Mouse (Mus musculus) lung, embryonic 16.5 days (tissue): ENCODE results near the gene BC030500. TPM values are rescaled to one million over a fixed set of nuclear protein-coding genes. Genes with fewer than 3 reads are reported as not detected.

Experiments used
- ATAC-seq: fragments of 200-750 bp; cut with Nextera tagmentation; 2 replicates; pipeline ENCODE4 v1.8.0; 2017; ENCODE audit warnings: low read depth, mild to moderate bottlenecking, moderate library complexity
- H3K27ac ChIP-seq: fragments of 300-500 bp; sonication (generic); 2 replicates; pipeline ENCODE4 v1.5.1; 2014; ENCODE audit warnings: mild to moderate bottlenecking, control low read depth, low read length
- H3K27me3 ChIP-seq: fragments of 300-500 bp; sonication (generic); 2 replicates; pipeline ENCODE4 v1.6.1; 2014; ENCODE audit warnings: low read depth, low read length, mixed read lengths; ENCODE audit not compliant: control insufficient read depth, insufficient read depth
- H3K36me3 ChIP-seq: fragments of 300-500 bp; sonication (generic); 2 replicates; pipeline ENCODE4 v1.6.1; 2014; ENCODE audit warnings: low read length; ENCODE audit not compliant: control insufficient read depth, insufficient read depth
- H3K4me1 ChIP-seq: fragments of 300-500 bp; sonication (generic); replicated peaks from 2 replicates; pipeline ENCODE4 v1.6.1; 2014; ENCODE audit warnings: low read length, mixed read lengths; ENCODE audit not compliant: control insufficient read depth, insufficient read depth
- H3K4me2 ChIP-seq: fragments of 300-500 bp; sonication (generic); 2 replicates; pipeline ENCODE4 v1.6.1; 2014; ENCODE audit warnings: low read depth, low read length, control low read depth
- H3K4me3 ChIP-seq: fragments of 300-500 bp; sonication (generic); 2 replicates; pipeline ENCODE4 v1.5.1; 2014; ENCODE audit warnings: mild to moderate bottlenecking, low read length, control low read depth
- H3K9ac ChIP-seq: fragments of 300-500 bp; sonication (generic); 2 replicates; pipeline ENCODE4 v1.6.1; 2014; ENCODE audit warnings: low read length, control low read depth
- H3K9me3 ChIP-seq: fragments of 300-500 bp; sonication (generic); 2 replicates; pipeline ENCODE4 v1.6.1; 2016; ENCODE audit warnings: low read length; ENCODE audit not compliant: control insufficient read depth
- WGBS: fragments of 180-500 bp; shearing (Covaris S2); extraction: QIAGEN DNeasy Blood & Tissue Kit; methylation state at CpG from one replicate; pipeline ENCODE4 v1.1.7; 2014; 5-methylcytosine and 5-hydroxymethylcytosine counted together
- polyA plus RNA-seq: library from polyadenylated mRNA; unstranded; fragments of >200 nt; fragmentation: Nextera tagmentation; extraction: Ambion mirVana; gene quantifications from 2 replicates; pipeline ENCODE4 v1.2.1, GENCODE M21; 2015

BC030500 gene
- 0.39 and 0.60 TPM in 2 replicates for polyA plus RNA-seq

DNA sequence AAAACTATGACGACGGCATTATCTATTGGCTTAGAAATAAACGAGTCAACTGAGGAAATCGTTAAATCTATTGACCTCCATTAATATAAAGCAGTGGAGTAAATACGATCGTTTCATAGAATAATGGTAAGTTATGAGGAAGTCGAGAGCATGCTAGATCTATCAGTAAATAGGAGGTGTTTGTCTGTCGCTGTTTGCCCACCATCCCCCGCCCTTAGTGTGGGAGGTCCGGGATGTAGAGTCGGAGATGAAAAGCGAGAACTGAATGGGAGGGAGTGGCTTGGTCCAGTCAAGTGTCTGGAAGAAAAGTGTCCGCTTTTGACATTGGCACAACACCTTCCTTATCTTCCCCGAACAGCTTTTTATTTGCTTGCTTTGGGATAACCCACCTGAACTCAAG lies at the start of gene BC030500:
Gene BC030500 (plus strand): TSS at position 79 of the 400 bp plus-strand sequence.
- Histone ChIP-seq H3K9ac (peak within 1 kb of the TSS; percentile 46), H3K27ac (no peak within 1 kb of the TSS), H3K36me3 (no peaks in the 10 kb centered on the region), H3K4me3 (peak within 1 kb of the TSS; percentile 53), H3K9me3 (no peaks in the 10 kb centered on the region), H3K4me2 (peak within 1 kb of the TSS; percentile 92), H3K27me3 (peaks cover 7% of the 10 kb centered on the region), H3K4me1 (peaks cover 7% of the 10 kb centered on the region; the same call in 1 of the 2 replicates)
- 4% methylated on average over 14 of the region's 14 CpGs for WGBS
- ATAC-seq: no peak

DNA sequence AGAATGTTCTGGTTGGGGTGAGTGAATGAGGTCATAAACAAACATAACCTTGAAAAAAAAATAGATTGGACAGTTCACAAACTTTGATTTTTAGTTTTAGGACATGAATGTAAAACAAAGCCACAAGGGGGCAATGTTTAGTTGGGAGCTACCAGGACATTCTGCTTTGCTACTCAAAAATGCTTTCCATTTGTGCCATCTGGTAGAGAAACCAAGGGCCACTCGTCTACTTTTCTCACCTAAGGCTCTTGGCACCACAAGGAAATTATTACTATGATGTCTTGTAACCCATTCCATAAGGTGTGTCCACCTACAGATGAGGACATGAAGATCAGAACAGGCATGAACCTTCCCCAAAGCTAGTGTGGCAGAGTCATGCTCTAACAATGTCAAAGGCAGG lies 25.1 kb upstream of the BC030500 start:
- WGBS: 0% methylated on average over 1 of the region's 1 CpGs
- Histone ChIP-seq H3K36me3 (no peaks in the 10 kb centered on the region), H3K4me2 (no peak overlapping the region), H3K27me3 (no peaks in the 10 kb centered on the region), H3K9ac (no peak overlapping the region), H3K9me3 (no peaks in the 10 kb centered on the region), H3K4me1 (no peaks in the 10 kb centered on the region), H3K27ac (no peak overlapping the region), H3K4me3 (no peak overlapping the region)
- no peak for ATAC-seq

DNA sequence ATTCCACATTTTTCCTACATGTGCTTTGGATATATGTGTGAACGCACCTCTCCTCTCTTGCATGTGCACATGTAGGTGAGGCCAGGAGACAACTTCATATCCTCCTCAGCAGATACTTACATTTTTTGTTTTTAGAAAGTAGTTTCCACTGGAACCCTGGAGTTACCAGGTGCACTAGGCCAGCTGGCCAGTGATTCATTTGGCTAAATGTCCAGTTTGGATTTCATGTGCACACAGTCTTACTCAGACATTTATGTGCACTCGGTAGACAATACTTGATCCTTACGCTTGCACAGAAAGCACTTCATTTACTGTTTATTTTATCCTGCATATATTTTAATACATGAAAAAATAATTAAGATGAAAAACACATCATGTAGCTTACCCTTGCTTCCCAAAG lies 21.0 kb upstream of the BC030500 start:
- no peaks in the 10 kb centered on the region for H3K9me3 ChIP-seq
- 88% methylated on average over 3 of the region's 3 CpGs for WGBS
- H3K9ac ChIP-seq: no peak overlapping the region
- H3K27ac ChIP-seq: no peak overlapping the region
- H3K4me3 ChIP-seq: no peak overlapping the region
- ATAC-seq: no peak
- H3K4me2 ChIP-seq: no peak overlapping the region
- H3K27me3 ChIP-seq: no peaks in the 10 kb centered on the region
- no peaks in the 10 kb centered on the region for H3K36me3 ChIP-seq
- no peaks in the 10 kb centered on the region for H3K4me1 ChIP-seq

DNA sequence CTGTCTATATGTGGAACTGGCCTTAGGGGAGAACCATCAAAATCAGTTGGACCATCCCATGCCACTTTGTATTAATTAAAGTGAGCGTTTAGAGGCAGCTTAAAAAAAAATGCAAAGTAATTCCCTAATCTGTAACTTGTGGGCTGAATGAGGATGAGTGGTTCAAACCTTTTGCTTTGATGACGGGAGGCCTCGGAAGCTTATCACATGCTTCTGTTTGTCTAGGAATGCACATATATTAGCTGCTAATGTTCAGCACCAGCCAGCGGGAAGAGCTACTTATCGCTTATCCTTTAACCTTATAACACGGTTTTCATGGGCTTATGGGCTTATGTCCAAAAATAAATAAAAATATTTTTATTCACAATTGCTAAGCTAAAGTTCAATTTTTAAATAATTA lies 15.6 kb upstream of the BC030500 start:
- H3K4me2 ChIP-seq: no peak overlapping the region
- ATAC-seq: no peak
- no peak overlapping the region for H3K4me3 ChIP-seq
- H3K27ac ChIP-seq: no peak overlapping the region
- no peak overlapping the region for H3K9ac ChIP-seq
- no peaks in the 10 kb centered on the region for H3K36me3 ChIP-seq
- no peaks in the 10 kb centered on the region for H3K4me1 ChIP-seq
- H3K27me3 ChIP-seq: no peaks in the 10 kb centered on the region
- WGBS: 36% methylated on average over 6 of the region's 6 CpGs
- no peaks in the 10 kb centered on the region for H3K9me3 ChIP-seq

DNA sequence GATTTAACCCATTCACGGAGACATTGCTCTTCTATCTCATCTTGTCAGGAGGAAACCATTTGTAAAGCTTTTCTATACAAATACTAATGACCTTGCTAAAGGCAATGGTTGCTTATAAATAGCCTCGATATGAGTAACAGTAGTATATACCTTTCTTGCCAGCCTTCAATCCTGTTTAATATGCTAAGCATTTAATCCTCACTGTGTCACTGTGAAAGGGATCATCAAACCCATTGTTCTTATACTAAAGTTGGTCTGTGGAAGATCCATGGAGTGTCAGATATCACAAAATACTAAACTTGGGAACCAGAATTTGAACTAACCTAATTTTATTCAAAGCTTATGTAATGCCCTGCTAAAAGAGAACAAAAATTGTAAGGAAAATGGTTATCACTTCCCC lies 7.1 kb upstream of the BC030500 start:
- H3K9ac ChIP-seq: no peak overlapping the region
- no peak overlapping the region for H3K4me3 ChIP-seq
- no peak overlapping the region for H3K4me2 ChIP-seq
- H3K27me3 ChIP-seq: no peaks in the 10 kb centered on the region
- ATAC-seq: no peak
- no peak overlapping the region for H3K27ac ChIP-seq
- H3K9me3 ChIP-seq: no peaks in the 10 kb centered on the region
- 43% methylated on average over 2 of the region's 2 CpGs for WGBS
- H3K36me3 ChIP-seq: no peaks in the 10 kb centered on the region
- no peaks in the 10 kb centered on the region for H3K4me1 ChIP-seq

DNA sequence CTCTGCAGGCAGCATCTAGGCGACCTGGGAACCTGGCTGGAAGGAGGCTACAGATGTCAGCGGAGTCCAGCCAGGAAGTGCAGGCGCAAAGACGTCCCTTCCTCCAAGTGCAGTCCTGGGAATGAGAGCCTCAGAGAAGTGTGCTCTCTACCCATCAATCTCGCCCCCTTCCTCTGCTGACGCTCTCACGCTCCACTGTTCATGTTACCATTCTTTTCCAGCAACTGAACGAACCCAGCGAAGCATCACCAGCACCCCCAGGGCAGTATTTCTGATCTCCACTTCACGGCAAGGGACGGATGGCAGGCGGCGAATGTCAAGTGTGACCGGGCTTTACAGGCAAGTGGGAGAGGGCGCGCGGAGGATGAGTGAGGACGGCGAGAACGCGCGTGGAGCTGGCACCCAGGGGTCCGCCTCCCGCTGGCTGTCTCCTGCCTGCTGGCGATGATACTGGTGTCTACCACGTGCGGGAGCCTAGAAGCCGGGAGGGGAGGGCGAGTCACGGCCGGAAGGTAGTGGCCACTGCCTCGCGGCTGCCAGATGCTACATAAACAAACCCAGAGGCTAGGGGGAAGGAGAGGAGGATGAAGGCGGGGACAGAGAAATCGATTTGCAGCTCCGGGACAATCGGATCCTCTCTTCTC lies 763 bp downstream of the BC030500 start, which contains the start of gene Galntl6:
Gene Galntl6 (minus strand): TSS at position 445 of the 644 bp plus-strand sequence.
- H3K27ac ChIP-seq: no peak within 1 kb of the TSS
- H3K4me2 ChIP-seq: peak within 1 kb of the TSS; percentile 92
- peaks cover 7% of the 10 kb centered on the region for H3K27me3 ChIP-seq
- H3K9me3 ChIP-seq: no peaks in the 10 kb centered on the region
- under 1% methylated on average over 37 of the region's 37 CpGs for WGBS
- peak within 1 kb of the TSS; percentile 46 for H3K9ac ChIP-seq
- peak within 1 kb of the TSS; percentile 53 for H3K4me3 ChIP-seq
- H3K4me1 ChIP-seq: peaks cover 7% of the 10 kb centered on the region; the same call in 1 of the 2 replicates
- ATAC-seq: 0 out of 2 replicates have a peak, but pooled peaks have one; percentile 28
- no peaks in the 10 kb centered on the region for H3K36me3 ChIP-seq

DNA sequence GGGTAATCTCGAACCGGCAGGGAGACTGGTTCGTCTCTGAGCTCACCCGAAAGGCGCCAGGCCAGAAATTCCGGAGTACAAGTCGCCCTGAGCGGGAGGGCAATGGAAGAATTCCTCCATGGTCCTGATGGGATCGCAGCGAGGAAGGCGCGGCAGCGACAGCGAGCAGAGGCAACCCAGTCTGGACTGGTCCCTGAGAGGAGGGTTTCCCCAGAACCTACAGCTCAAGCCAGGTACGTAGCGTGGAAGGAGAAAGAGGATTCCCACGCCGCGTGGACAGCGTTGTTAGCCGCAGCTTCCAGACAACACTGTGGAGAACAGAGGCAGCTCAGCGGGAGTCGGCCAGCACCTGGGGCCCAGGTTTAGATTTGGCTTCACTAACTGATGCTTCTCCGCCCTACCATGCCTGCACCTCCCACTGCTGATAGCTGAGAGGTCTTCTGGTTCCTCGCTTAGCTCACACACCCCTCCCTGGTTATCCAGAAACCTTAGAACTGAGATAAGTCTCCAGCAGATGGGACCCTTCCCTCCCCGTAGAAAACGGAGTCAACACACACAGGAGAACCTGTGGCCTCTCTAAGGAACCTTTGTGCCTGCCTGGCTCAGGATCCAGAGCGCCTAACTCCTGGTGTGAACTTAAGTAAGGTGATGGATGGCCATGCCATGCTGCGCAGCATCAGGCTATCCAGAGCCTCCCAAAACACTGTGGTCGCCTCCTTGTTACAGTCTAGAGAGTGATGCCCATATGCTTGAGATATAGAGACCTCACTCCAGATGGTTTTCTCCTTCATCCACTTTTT lies 1.5 kb downstream of the BC030500 start:
- Histone ChIP-seq H3K27me3 (peaks cover 7% of the 10 kb centered on the region), H3K36me3 (no peaks in the 10 kb centered on the region), H3K4me1 (peaks cover 7% of the 10 kb centered on the region; the same call in 1 of the 2 replicates), H3K4me2 (peak overlapping the region; percentile 92), H3K9ac (peak overlapping the region; percentile 46), H3K9me3 (no peaks in the 10 kb centered on the region), H3K27ac (no peak overlapping the region), H3K4me3 (peak overlapping the region; percentile 53)
- ATAC-seq: 0 out of 2 replicates have a peak, but pooled peaks have one; percentile 20
- WGBS: 3% methylated on average over 30 of the region's 30 CpGs

DNA sequence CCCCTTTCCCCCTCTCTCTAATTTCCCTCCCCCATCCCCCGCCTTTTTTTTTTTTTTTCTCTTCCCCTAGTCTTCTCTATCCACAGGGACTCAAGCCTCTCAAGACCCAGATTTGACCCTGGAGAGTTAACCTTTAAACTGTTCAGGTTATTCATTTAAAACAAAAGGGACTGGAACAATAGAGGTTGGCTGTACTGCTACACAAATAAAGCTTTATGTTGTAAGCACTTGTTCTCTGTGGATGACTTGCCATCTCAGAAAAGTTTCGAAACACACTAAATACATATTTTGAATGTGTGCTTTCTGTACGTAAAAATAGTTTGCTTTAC lies 2.0 kb downstream of the BC030500 start:
- Histone ChIP-seq H3K4me3 (no peak overlapping the region), H3K9ac (no peak overlapping the region), H3K4me1 (peaks cover 7% of the 10 kb centered on the region; the same call in 1 of the 2 replicates), H3K4me2 (no peak overlapping the region), H3K27ac (no peak overlapping the region), H3K9me3 (no peaks in the 10 kb centered on the region), H3K27me3 (peaks cover 7% of the 10 kb centered on the region), H3K36me3 (no peaks in the 10 kb centered on the region)
- ATAC-seq: no peak
- WGBS: 50% methylated on average over 3 of the region's 3 CpGs

DNA sequence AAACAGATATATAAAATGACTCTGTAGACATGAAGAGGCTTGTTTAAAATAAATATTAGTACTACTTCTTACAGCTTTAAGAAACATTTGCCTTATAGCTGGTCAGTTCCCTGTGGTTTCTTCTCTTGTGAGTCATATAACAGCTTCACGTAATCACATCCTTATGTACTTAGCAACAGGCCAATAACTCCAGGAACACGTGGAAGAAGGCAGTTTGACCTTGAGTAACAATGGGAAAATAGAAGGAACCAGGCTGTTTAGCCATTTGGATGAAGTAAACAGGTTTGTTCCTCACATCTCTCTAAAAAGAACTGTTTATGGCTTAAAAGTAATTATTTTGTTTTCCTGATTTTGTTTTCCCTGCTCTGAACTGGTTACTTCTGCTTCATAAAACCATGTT lies 3.6 kb downstream of the BC030500 start:
- H3K4me2 ChIP-seq: no peak overlapping the region
- no peak overlapping the region for H3K4me3 ChIP-seq
- H3K4me1 ChIP-seq: peaks cover 7% of the 10 kb centered on the region; the same call in 1 of the 2 replicates
- no peaks in the 10 kb centered on the region for H3K36me3 ChIP-seq
- 39% methylated on average over 2 of the region's 2 CpGs for WGBS
- H3K9me3 ChIP-seq: no peaks in the 10 kb centered on the region
- peaks cover 7% of the 10 kb centered on the region for H3K27me3 ChIP-seq
- no peak overlapping the region for H3K9ac ChIP-seq
- no peak for ATAC-seq
- no peak overlapping the region for H3K27ac ChIP-seq
